Mouse (Mus musculus) bone marrow, adult 2 months (tissue): ENCODE measurements around the gene Ezr. TPM values are rescaled to one million over a fixed set of nuclear protein-coding genes. Genes with fewer than 3 reads are reported as not detected.

Source experiments
- H3K27ac ChIP-seq: fragments of 200-500 bp; 2 replicates; pipeline ENCODE4 v1.5.1; 2012; ENCODE audit warnings: low read depth, mild to moderate bottlenecking, control low read depth, inconsistent platforms, low read length; ENCODE audit not compliant: control insufficient read depth, poor library complexity, insufficient read depth
- H3K4me1 ChIP-seq: fragments of 200-500 bp; 2 replicates; pipeline ENCODE4 v1.6.1; 2011; ENCODE audit warnings: low read length; ENCODE audit not compliant: control insufficient read depth, insufficient read depth
- H3K4me3 ChIP-seq: fragments of 200-500 bp; replicated peaks from 2 replicates; pipeline ENCODE3; 2011; ENCODE audit warnings: mild to moderate bottlenecking, low read depth, low read length, control low read depth; ENCODE audit not compliant: control insufficient read depth
- CTCF ChIP-seq: fragments of 200-500 bp; IDR thresholded peaks from 2 replicates; pipeline ENCODE4 v1.5.1; 2011; ENCODE audit warnings: low read length, control low read depth; ENCODE audit not compliant: control insufficient read depth, insufficient read depth
- POLR2A ChIP-seq: fragments of 200-500 bp; IDR thresholded peaks from 2 replicates; pipeline ENCODE4 v1.6.1; 2011; ENCODE audit warnings: low read depth, mild to moderate bottlenecking, control low read depth, low read length, borderline replicate concordance; ENCODE audit not compliant: control insufficient read depth
- WGBS: fragments of 180-500 bp; shearing (Covaris S2); methylation state at CpG from one replicate; pipeline ENCODE4 v1.1.7; 2018; 5-methylcytosine and 5-hydroxymethylcytosine counted together
- polyA plus RNA-seq: library from polyadenylated mRNA; stranded (reverse); fragments of >200 nt; gene quantifications from 2 replicates; pipeline ENCODE4 v1.2.4, GENCODE M21; 2011; ENCODE audit warnings: low replicate concordance; ENCODE audit not compliant: missing spikeins, insufficient read depth, insufficient read length

The Ezr gene
- polyA plus RNA-seq, 1 experiment: 82.0 TPM

GRCm38 (mm10) chr17:6736306-6737272 is 46.0 kb downstream of the Ezr start:
- no peak overlapping the region for H3K27ac ChIP-seq
- no peak overlapping the region for H3K4me3 ChIP-seq
- TF ChIP-seq CTCF (no peak), POLR2A (no peak)
- 58% methylated on average over 15 of the region's 15 CpGs for WGBS
- H3K4me1 ChIP-seq: no peaks in the 10 kb centered on the region; the same call in 1 of the 2 replicates

- H3K4me1 ChIP-seq: no peaks in the 10 kb centered on the region
- H3K4me3 ChIP-seq: no peak overlapping the region
- H3K27ac ChIP-seq: no peak overlapping the region
- no peak for TF ChIP-seq CTCF
- no peak for TF ChIP-seq POLR2A
- WGBS: 89% methylated on average over 12 of the region's 12 CpGs
Observed at GRCm38 (mm10) chr17:6734746-6735441, 47.7 kb downstream of the Ezr start.

- Histone ChIP-seq H3K27ac (no peak overlapping the region), H3K4me1 (no peaks in the 10 kb centered on the region), H3K4me3 (no peak overlapping the region)
- no peak for TF ChIP-seq POLR2A
- TF ChIP-seq CTCF: no peak
- WGBS: 89% methylated on average over 10 of the region's 10 CpGs
Observed at GRCm38 (mm10) chr17:6733322-6733875, 49.2 kb downstream of the Ezr start.

GRCm38 (mm10) chr17:6732665-6733064 is 49.9 kb downstream of the Ezr start:
- H3K4me1 ChIP-seq: no peaks in the 10 kb centered on the region
- 80% methylated on average over 4 of the region's 4 CpGs for WGBS
- H3K27ac ChIP-seq: no peak overlapping the region
- no peak overlapping the region for H3K4me3 ChIP-seq
- TF ChIP-seq POLR2A: no peak
- TF ChIP-seq CTCF: no peak

- 89% methylated on average over 12 of the region's 12 CpGs for WGBS
Observed at GRCm38 (mm10) chr17:6731634-6732033, 51.0 kb downstream of the Ezr start.

GRCm38 (mm10) chr17:6731132-6731531 is 51.5 kb downstream of the Ezr start:
- Histone ChIP-seq H3K4me1 (no peaks in the 10 kb centered on the region), H3K27ac (no peak overlapping the region), H3K4me3 (no peak overlapping the region)
- WGBS: 73% methylated on average over 8 of the region's 8 CpGs
- TF ChIP-seq POLR2A: no peak

More at GRCm38 (mm10) chr17:6731634-6732033, 51.0 kb downstream of the Ezr start:
- H3K27ac ChIP-seq: no peak overlapping the region
- H3K4me1 ChIP-seq: no peaks in the 10 kb centered on the region
- TF ChIP-seq CTCF: no peak
- no peak for TF ChIP-seq POLR2A
- no peak overlapping the region for H3K4me3 ChIP-seq

- WGBS: 23% methylated on average over 6 of the region's 6 CpGs
- TF ChIP-seq CTCF: no peak
- no peak for TF ChIP-seq POLR2A
- Histone ChIP-seq H3K4me1 (no peaks in the 10 kb centered on the region), H3K27ac (no peak overlapping the region), H3K4me3 (no peak overlapping the region)
Observed at GRCm38 (mm10) chr17:6729244-6729742, 53.3 kb downstream of the Ezr start.
